Mouse (Mus musculus): ENCODE results near the gene Cryl1. TPM values are rescaled to one million over a fixed set of nuclear protein-coding genes. Genes with fewer than 3 reads are reported as not detected.

Gene Cryl1
- polyA plus RNA-seq, 1 experiment = 167 TPM

- H3K27ac ChIP-seq (ENCODE audit: insufficient read depth, low read depth, low read length) = no peak overlapping the region
- no peaks in the 10 kb centered on the region for H3K27me3 ChIP-seq (ENCODE audit: control insufficient read depth, insufficient read depth, low read length)
- WGBS = 88% methylated on average over 1 of the region's 1 CpGs
- H3K4me1 ChIP-seq (ENCODE audit: control insufficient read depth, insufficient read depth, insufficient read length, low read length) = peaks cover 14% of the 10 kb centered on the region; the same call in 1 of the 2 replicates
- H3K36me3 ChIP-seq (ENCODE audit: control insufficient read depth, insufficient read depth, low read length) = peaks cover 4% of the 10 kb centered on the region
- TF ChIP-seq POLR2A (IDR thresholded peaks at IDR 0.05; ENCODE audit: low read depth, low read length) (no peak), CTCF (IDR thresholded peaks at IDR 0.05; ENCODE audit: extremely low read depth, insufficient read length, insufficient replicate concordance, low read depth, low read length) (no peak)
- no peak overlapping the region for H3K4me3 ChIP-seq (ENCODE audit: low read depth, low read length)
These were observed 126.5 kb downstream of the Cryl1 start for GRCm38 (mm10) chr14:57271861-57272260.

GRCm38 (mm10) chr14:57268900-57269299 is 129.4 kb downstream of the Cryl1 start:
- TF ChIP-seq CTCF (IDR thresholded peaks at IDR 0.05; ENCODE audit: extremely low read depth, insufficient read length, insufficient replicate concordance, low read depth, low read length) (no peak), POLR2A (IDR thresholded peaks at IDR 0.05; ENCODE audit: low read depth, low read length) (no peak)

GRCm38 (mm10) chr14:57268344-57268743 is 130.0 kb downstream of the Cryl1 start:
- Histone ChIP-seq H3K4me1 (ENCODE audit: control insufficient read depth, insufficient read depth, insufficient read length, low read length) (peaks cover 13% of the 10 kb centered on the region; the same call in 1 of the 2 replicates), H3K36me3 (ENCODE audit: control insufficient read depth, insufficient read depth, low read length) (no peaks in the 10 kb centered on the region), H3K27ac (ENCODE audit: insufficient read depth, low read depth, low read length) (no peak overlapping the region)

More at GRCm38 (mm10) chr14:57268900-57269299, 129.4 kb downstream of the Cryl1 start:
- no peaks in the 10 kb centered on the region for H3K36me3 ChIP-seq (ENCODE audit: control insufficient read depth, insufficient read depth, low read length)
- H3K4me1 ChIP-seq (ENCODE audit: control insufficient read depth, insufficient read depth, insufficient read length, low read length) = peaks cover 13% of the 10 kb centered on the region; the same call in 1 of the 2 replicates
- no peaks in the 10 kb centered on the region for H3K27me3 ChIP-seq (ENCODE audit: control insufficient read depth, insufficient read depth, low read length)
- no peak overlapping the region; the same call in 1 of the 2 replicates for H3K27ac ChIP-seq (ENCODE audit: insufficient read depth, low read depth, low read length)
- WGBS = 67% methylated on average over 3 of the region's 3 CpGs
- H3K4me3 ChIP-seq (ENCODE audit: low read depth, low read length) = no peak overlapping the region

GRCm38 (mm10) chr14:57263943-57264342 is 134.4 kb downstream of the Cryl1 start:
- no peak overlapping the region for H3K4me3 ChIP-seq (ENCODE audit: low read depth, low read length)
- no peaks in the 10 kb centered on the region for H3K27me3 ChIP-seq (ENCODE audit: control insufficient read depth, insufficient read depth, low read length)
- H3K27ac ChIP-seq (ENCODE audit: insufficient read depth, low read depth, low read length) = no peak overlapping the region
- no peak for TF ChIP-seq CTCF (IDR thresholded peaks at IDR 0.05; ENCODE audit: extremely low read depth, insufficient read length, insufficient replicate concordance, low read depth, low read length)
- TF ChIP-seq POLR2A (IDR thresholded peaks at IDR 0.05; ENCODE audit: low read depth, low read length) = no peak
- H3K36me3 ChIP-seq (ENCODE audit: control insufficient read depth, insufficient read depth, low read length) = no peaks in the 10 kb centered on the region
- WGBS = 74% methylated on average over 10 of the region's 10 CpGs
- peaks cover 11% of the 10 kb centered on the region; the same call in 1 of the 2 replicates for H3K4me1 ChIP-seq (ENCODE audit: control insufficient read depth, insufficient read depth, insufficient read length, low read length)

More at GRCm38 (mm10) chr14:57268344-57268743, 130.0 kb downstream of the Cryl1 start:
- Histone ChIP-seq H3K4me3 (ENCODE audit: low read depth, low read length) (no peak overlapping the region), H3K27me3 (ENCODE audit: control insufficient read depth, insufficient read depth, low read length) (no peaks in the 10 kb centered on the region)
- WGBS = 51% methylated on average over 3 of the region's 3 CpGs
- TF ChIP-seq POLR2A (IDR thresholded peaks at IDR 0.05; ENCODE audit: low read depth, low read length) = no peak
- TF ChIP-seq CTCF (IDR thresholded peaks at IDR 0.05; ENCODE audit: extremely low read depth, insufficient read length, insufficient replicate concordance, low read depth, low read length) = no peak

- WGBS = 81% methylated on average over 8 of the region's 8 CpGs
- Histone ChIP-seq H3K4me3 (ENCODE audit: low read depth, low read length) (no peak overlapping the region), H3K4me1 (ENCODE audit: control insufficient read depth, insufficient read depth, insufficient read length, low read length) (peaks cover 4% of the 10 kb centered on the region; the same call in 1 of the 2 replicates), H3K27ac (ENCODE audit: insufficient read depth, low read depth, low read length) (no peak overlapping the region), H3K27me3 (ENCODE audit: control insufficient read depth, insufficient read depth, low read length) (no peaks in the 10 kb centered on the region), H3K36me3 (ENCODE audit: control insufficient read depth, insufficient read depth, low read length) (no peaks in the 10 kb centered on the region)
- no peak for TF ChIP-seq POLR2A (IDR thresholded peaks at IDR 0.05; ENCODE audit: low read depth, low read length)
These were observed 139.0 kb downstream of the Cryl1 start for GRCm38 (mm10) chr14:57259341-57259740.

- no peak overlapping the region for H3K4me3 ChIP-seq (ENCODE audit: low read depth, low read length)
- TF ChIP-seq POLR2A (IDR thresholded peaks at IDR 0.05; ENCODE audit: low read depth, low read length) (no peak), CTCF (IDR thresholded peaks at IDR 0.05; ENCODE audit: extremely low read depth, insufficient read length, insufficient replicate concordance, low read depth, low read length) (no peak)
- H3K4me1 ChIP-seq (ENCODE audit: control insufficient read depth, insufficient read depth, insufficient read length, low read length) = peaks cover under 1% of the 10 kb centered on the region; the same call in 1 of the 2 replicates
- no peaks in the 10 kb centered on the region for H3K27me3 ChIP-seq (ENCODE audit: control insufficient read depth, insufficient read depth, low read length)
- H3K27ac ChIP-seq (ENCODE audit: insufficient read depth, low read depth, low read length) = no peak overlapping the region
- no peaks in the 10 kb centered on the region for H3K36me3 ChIP-seq (ENCODE audit: control insufficient read depth, insufficient read depth, low read length)
- WGBS = 76% methylated on average over 3 of the region's 3 CpGs
These were observed 149.7 kb downstream of the Cryl1 start for GRCm38 (mm10) chr14:57248661-57249060.

- Histone ChIP-seq H3K4me3 (ENCODE audit: low read depth, low read length) (no peak overlapping the region), H3K36me3 (ENCODE audit: control insufficient read depth, insufficient read depth, low read length) (no peaks in the 10 kb centered on the region), H3K27me3 (ENCODE audit: control insufficient read depth, insufficient read depth, low read length) (no peaks in the 10 kb centered on the region), H3K27ac (ENCODE audit: insufficient read depth, low read depth, low read length) (no peak overlapping the region), H3K4me1 (ENCODE audit: control insufficient read depth, insufficient read depth, insufficient read length, low read length) (peaks cover 18% of the 10 kb centered on the region; the same call in 1 of the 2 replicates)
- TF ChIP-seq POLR2A (IDR thresholded peaks at IDR 0.05; ENCODE audit: low read depth, low read length) = no peak
- no peak for TF ChIP-seq CTCF (IDR thresholded peaks at IDR 0.05; ENCODE audit: extremely low read depth, insufficient read length, insufficient replicate concordance, low read depth, low read length)
- 81% methylated on average over 6 of the region's 6 CpGs for WGBS
These were observed 151.8 kb downstream of the Cryl1 start for GRCm38 (mm10) chr14:57246575-57246974.

Measured in small intestine, adult 2 months (tissue).